Mouse (Mus musculus): Measurements from ENCODE around the gene Klra3.

DNA sequence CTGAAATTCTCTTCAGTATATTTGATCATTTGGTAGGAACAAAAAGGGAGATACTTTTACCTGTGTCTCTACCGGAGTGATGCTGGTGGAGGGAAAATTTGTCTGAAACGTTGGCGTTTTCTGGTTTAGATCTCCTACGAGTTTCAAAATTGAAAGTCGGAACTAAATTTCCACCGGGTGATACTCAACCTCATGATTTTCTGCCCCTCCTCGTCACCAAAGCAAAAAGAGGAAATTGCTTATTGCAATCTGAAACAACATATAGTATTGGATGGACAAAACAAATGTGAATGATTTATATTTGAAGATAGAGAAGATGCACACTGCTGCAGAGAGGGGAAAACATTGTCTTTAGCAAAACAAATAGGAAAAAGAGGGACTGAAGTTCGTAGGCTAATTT lies at the start of gene Klra3:
- no peak for TF ChIP-seq ZNF384 (IDR thresholded peaks at IDR 0.05; ENCODE audit: low read depth, low read length)
- TF ChIP-seq HCFC1 (IDR thresholded peaks at IDR 0.05; ENCODE audit: borderline replicate concordance, insufficient read depth, low read length): no peak
- TF ChIP-seq MAFK (IDR thresholded peaks at IDR 0.05; ENCODE audit: insufficient read depth, low read depth, low read length): no peak
- no peak for TF ChIP-seq CHD2 (IDR thresholded peaks at IDR 0.05; ENCODE audit: low read depth, low read length)
- no peak for TF ChIP-seq ZC3H11A (IDR thresholded peaks at IDR 0.05; ENCODE audit: borderline replicate concordance, low read depth, low read length)

Data from ES-E14 (cell line).